Mouse (Mus musculus) liver, embryonic 14.5 days (tissue): ENCODE data around the gene Hyal1. TPM values are rescaled to one million over a fixed set of nuclear protein-coding genes. Genes with fewer than 3 reads are reported as not detected.

Experiments used
- ATAC-seq: fragments of 200-750 bp; cut with Nextera tagmentation; 2 replicates; pipeline ENCODE4 v1.8.0; 2017; ENCODE audit warnings: moderate number of reproducible peaks, mild to moderate bottlenecking, moderate library complexity; ENCODE audit not compliant: insufficient read depth
- DNase-seq, 3 experiments: peaks; one replicate each; pipeline ENCODE4 v3.0.0-alpha.2; 2012 to 2013; ENCODE audit warnings: low read depth in 3 of 3, low spot score in 3 of 3
- H3K27ac ChIP-seq: fragments of 300-500 bp; sonication (generic); 2 replicates; pipeline ENCODE4 v1.5.1; 2014; ENCODE audit warnings: moderate library complexity, mild to moderate bottlenecking, control low read depth, inconsistent platforms
- H3K27me3 ChIP-seq: fragments of 300-500 bp; sonication (generic); 2 replicates; pipeline ENCODE4 v1.6.1; 2014; ENCODE audit warnings: mild to moderate bottlenecking, low read length, moderate library complexity; ENCODE audit not compliant: control insufficient read depth, insufficient read depth
- H3K36me3 ChIP-seq: fragments of 300-500 bp; sonication (generic); replicated peaks from 2 replicates; pipeline ENCODE4 v1.6.1; 2014; ENCODE audit warnings: low read depth; ENCODE audit not compliant: control insufficient read depth, insufficient read depth
- H3K4me1 ChIP-seq, 2 experiments: fragments of 200-500 bp in 1 of 2; fragments of 300-500 bp in 1 of 2; sonication (generic) in 1 of 2; replicated peaks; 2 replicates each; pipeline ENCODE4 v1.6.1; 2012 to 2014; ENCODE audit warnings: antibody characterized with exemption in 1 of 2, inconsistent platforms in 1 of 2, low read length in 1 of 2; ENCODE audit not compliant: control insufficient read depth in 2 of 2, insufficient read depth in 2 of 2
- H3K4me2 ChIP-seq: fragments of 300-500 bp; sonication (generic); 2 replicates; pipeline ENCODE4 v1.6.1; 2014; ENCODE audit warnings: low read depth, mild to moderate bottlenecking, control low read depth, moderate library complexity
- H3K4me3 ChIP-seq, 2 experiments: fragments of 200-500 bp in 1 of 2; fragments of 300-500 bp in 1 of 2; sonication (generic) in 1 of 2; 2 replicates each; pipeline ENCODE4 v1.5.1; 2012 to 2014; ENCODE audit warnings: low read depth in 2 of 2, low read length in 2 of 2, mild to moderate bottlenecking in 2 of 2, control low read depth in 1 of 2, inconsistent platforms in 1 of 2, moderate library complexity in 1 of 2; ENCODE audit not compliant: insufficient read depth in 1 of 2
- H3K9ac ChIP-seq: fragments of 300-500 bp; sonication (generic); replicated peaks from 2 replicates; pipeline ENCODE4 v1.6.1; 2014; ENCODE audit warnings: mild to moderate bottlenecking, control low read depth, moderate library complexity
- H3K9me3 ChIP-seq: fragments of 300-500 bp; sonication (generic); 2 replicates; pipeline ENCODE4 v1.6.1; 2016; ENCODE audit warnings: low read length, mixed read lengths; ENCODE audit not compliant: control insufficient read depth
- CTCF ChIP-seq: IDR thresholded peaks from 2 replicates; pipeline ENCODE4 v1.5.1; 2016; ENCODE audit warnings: antibody characterized with exemption, low read depth, control low read depth
- EP300 ChIP-seq: IDR thresholded peaks from 2 replicates; pipeline ENCODE4 v1.6.1; 2016; ENCODE audit warnings: antibody characterized with exemption, low read depth
- WGBS: fragments of 180-500 bp; shearing (Covaris S2); extraction: QIAGEN DNeasy Blood & Tissue Kit; methylation state at CpG from one replicate; pipeline ENCODE4 v1.1.7; 2014; ENCODE audit not compliant: insufficient replicate concordance; 5-methylcytosine and 5-hydroxymethylcytosine counted together
- polyA plus RNA-seq, 2 experiments: library from polyadenylated mRNA; depleted of rRNA in 1 of 2; stranded (reverse) in 1 of 2; unstranded in 1 of 2; fragments of >200 nt; fragmentation: Nextera tagmentation in 1 of 2; extraction: Ambion mirVana in 1 of 2; gene quantifications; 2 replicates each; pipeline versions ENCODE4 v1.2.1 to v1.2.3; 2012 to 2014

The Hyal1 gene
- polyA plus RNA-seq, 2 experiments: 1.2 to 1.3 TPM

- WGBS: 83% methylated on average over 7 of the region's 7 CpGs
- no peak for TF ChIP-seq EP300
- no peak for TF ChIP-seq CTCF
- no peak overlapping the region; a peak in 1 of 4 replicates for H3K4me3 ChIP-seq
- ATAC-seq (no peak), DNase-seq (no peak)
- peak overlapping the region; percentile 100 for H3K4me2 ChIP-seq
- no peaks in the 10 kb centered on the region for H3K27me3 ChIP-seq
- peaks cover 23 to 33% of the 10 kb centered on the region in 2 experiments for H3K4me1 ChIP-seq
- H3K9ac ChIP-seq: no peak overlapping the region
- H3K27ac ChIP-seq: peak overlapping the region; percentile 96
- H3K9me3 ChIP-seq: no peaks in the 10 kb centered on the region
- H3K36me3 ChIP-seq: no peaks in the 10 kb centered on the region; the same call in 1 of the 2 replicates
These were observed 5.9 kb downstream of the Hyal1 start for GRCm38 (mm10) chr9:107582509-107583062.

- H3K4me1 ChIP-seq: peaks cover 22 to 33% of the 10 kb centered on the region in 2 experiments
- no peaks in the 10 kb centered on the region for H3K9me3 ChIP-seq
- H3K27me3 ChIP-seq: no peaks in the 10 kb centered on the region
- DNase-seq (no peak), ATAC-seq (no peak)
- H3K27ac ChIP-seq: no peak overlapping the region
- WGBS: 84% methylated on average over 14 of the region's 14 CpGs
- no peak overlapping the region for H3K9ac ChIP-seq
- H3K4me3 ChIP-seq: no peak overlapping the region
- H3K36me3 ChIP-seq: no peaks in the 10 kb centered on the region; the same call in 1 of the 2 replicates
- no peak overlapping the region for H3K4me2 ChIP-seq
- no peak for TF ChIP-seq EP300
- TF ChIP-seq CTCF: no peak
These were observed 6.4 kb downstream of the Hyal1 start for GRCm38 (mm10) chr9:107583174-107583573.

- H3K4me2 ChIP-seq: peak overlapping the region; percentile 76
- H3K27ac ChIP-seq: peak overlapping the region; percentile 99
- no peak for TF ChIP-seq EP300
- no peaks in the 10 kb centered on the region for H3K9me3 ChIP-seq
- ATAC-seq: no peak
- 80% methylated on average over 5 of the region's 5 CpGs for WGBS
- peaks cover 32 to 39% of the 10 kb centered on the region in 2 experiments for H3K4me1 ChIP-seq
- no peak for DNase-seq
- H3K36me3 ChIP-seq: peaks cover 29% of the 10 kb centered on the region
- H3K9ac ChIP-seq: peak overlapping the region; percentile 91
- peak overlapping the region; percentile 56 to 98 for H3K4me3 ChIP-seq
- H3K27me3 ChIP-seq: no peaks in the 10 kb centered on the region
These were observed 9.8 kb downstream of the Hyal1 start for GRCm38 (mm10) chr9:107586504-107586903.

- TF ChIP-seq EP300 (peak; percentile 95), CTCF (no peak)
- H3K27me3 ChIP-seq: no peaks in the 10 kb centered on the region
- peak within 1 kb of the TSS; percentile 91 for H3K9ac ChIP-seq
- 6% methylated on average over 46 of the region's 46 CpGs for WGBS
- peak within 1 kb of the TSS; percentile 97 for H3K4me2 ChIP-seq
- H3K27ac ChIP-seq: peak within 1 kb of the TSS; percentile 99
- peak within 1 kb of the TSS; percentile 83 to 98 for H3K4me3 ChIP-seq
- H3K9me3 ChIP-seq: no peaks in the 10 kb centered on the region
- ATAC-seq (peak; percentile 90), DNase-seq (peak; percentile 99 to 100 (median 100))
- H3K4me1 ChIP-seq: peaks cover 27 to 33% of the 10 kb centered on the region in 2 experiments
- peaks cover 36% of the 10 kb centered on the region for H3K36me3 ChIP-seq
These were observed 10.5 kb downstream of the Hyal1 start, which contains the start of gene Ifrd2 for GRCm38 (mm10) chr9:107586974-107587832. Gene Ifrd2 (plus strand): TSS chr9:107587642.
